ENCODE assay signal across 28 mouse cellular contexts in the genomic region with DNA sequence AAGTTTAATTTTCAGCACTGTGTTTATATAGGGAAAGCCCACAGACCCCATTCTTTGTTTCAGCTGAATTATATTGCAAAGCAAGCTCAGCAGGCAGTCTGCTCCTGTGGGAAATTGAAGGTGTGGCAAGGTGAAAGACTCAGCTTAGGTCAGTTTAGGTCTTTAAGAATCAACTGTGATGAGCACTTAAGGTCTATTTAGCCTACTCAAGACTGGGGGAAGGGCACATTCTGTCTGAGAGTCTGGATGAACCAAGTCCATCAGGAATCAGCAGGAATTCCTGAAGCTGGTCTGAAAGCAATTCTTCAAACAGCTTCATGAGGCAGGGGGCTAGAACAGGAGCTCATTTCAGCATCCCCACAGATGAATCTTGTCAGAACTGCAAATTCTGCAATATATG. TPM values are rescaled to one million over a fixed set of nuclear protein-coding genes. Genes with fewer than 3 reads are reported as not detected.
DNase-seq lines count a peak whose midpoint lies in the region; TF ChIP-seq lines count a peak whose summit lies in the region.
"Had no signal": no experiment of that assay in that cellular context is flagged by ENCODE, and none has a peak within 500 bp of the region (broad histone marks: within the 10 kb centered on the region; RNA-seq: fewer than 3 reads in every experiment).

No protein-coding gene starts in this region.

- no peaks in the 10 kb centered on the region for H3K36me3 ChIP-seq in ES-E14 (ENCODE audit: control insufficient read depth, insufficient read depth, low read length, poor library complexity, severe bottlenecking)
- H3K36me3 ChIP-seq: embryonic facial prominence, embryonic 10.5 days; embryonic facial prominence, embryonic 13.5 days; forebrain, embryonic 12.5 days; forebrain, embryonic 15.5 days; heart, embryonic 12.5 days; heart, embryonic 15.5 days had no signal

- no peaks in the 10 kb centered on the region for H3K9me3 ChIP-seq in ES-E14 (ENCODE audit: control insufficient read depth, insufficient read depth, low read depth, low read length)
- H3K9me3 ChIP-seq: embryonic facial prominence, embryonic 13.5 days; forebrain, embryonic 15.5 days; heart, embryonic 15.5 days had no signal

- no peak overlapping the region for H3K9ac ChIP-seq in ES-E14 (ENCODE audit: insufficient read depth, low read depth, low read length, poor library complexity, severe bottlenecking)
- H3K9ac ChIP-seq: embryonic facial prominence, embryonic 13.5 days; forebrain, embryonic 12.5 days; forebrain, embryonic 15.5 days; heart, embryonic 12.5 days; heart, embryonic 15.5 days; hindbrain, embryonic 14.5 days had no signal

- H3K4me3 ChIP-seq in ES-E14 (ENCODE audit: insufficient read depth in 1 of 2, low read depth in 1 of 2, low read length in 2 of 2, poor library complexity in 1 of 2, severe bottlenecking in 1 of 2): no peak overlapping the region
- H3K4me3 ChIP-seq: embryonic facial prominence, embryonic 10.5 days; embryonic facial prominence, embryonic 13.5 days; erythroblast, embryonic 14.5 days; forebrain, embryonic 12.5 days; forebrain, embryonic 15.5 days; heart, adult 2 months; heart, embryonic 12.5 days; heart, embryonic 15.5 days had no signal

- DNase-seq in heart, adult 11 months: peak; percentile 64
- DNase-seq in heart, adult 8-10 months (ENCODE audit: low spot score): no peak
- DNase-seq in ES-E14 (ENCODE audit: low read depth, low spot score) (peak; percentile 44), WW6 (ENCODE audit: low read depth, low spot score) (peak; percentile 50), adipocyte (ENCODE audit: low spot score) (no peak)
- DNase-seq in embryo, embryonic 9.5 days (ENCODE audit: extremely low spot score): no peak
- DNase-seq: adrenal gland, adult 2 months; adrenal gland, postnatal 14 days; cerebellum, adult 11 months; cerebellum, adult 2 months; cerebellum, adult 9-11 months; cerebellum, postnatal 25 days; gastrocnemius, postnatal 25 days; heart, adult 2 months; heart, postnatal 10 days; heart, postnatal 4 days; kidney, adult 18-20 months had no signal

- in situ Hi-C loops in ES-E14 (cut with MboI; ENCODE audit: low sequenced_read_pairs in 2 of 2, unreplicated experiment in 2 of 2): no loop called here

- no peaks in the 10 kb centered on the region for H3K4me1 ChIP-seq in ES-E14 (ENCODE audit: control insufficient read depth in 2 of 2, insufficient read depth in 2 of 2, low read length in 2 of 2, poor library complexity in 1 of 2)
- H3K4me1 ChIP-seq: embryonic facial prominence, embryonic 10.5 days; embryonic facial prominence, embryonic 13.5 days; forebrain, embryonic 12.5 days; forebrain, embryonic 15.5 days; heart, embryonic 12.5 days; heart, embryonic 15.5 days had no signal

- H3K27ac ChIP-seq in ES-E14 (ENCODE audit: insufficient read depth, low read depth, low read length, poor library complexity, severe bottlenecking): no peak overlapping the region
- H3K27ac ChIP-seq: embryonic facial prominence, embryonic 10.5 days; embryonic facial prominence, embryonic 13.5 days; forebrain, embryonic 12.5 days; forebrain, embryonic 15.5 days; heart, adult 2 months; heart, embryonic 15.5 days; hindbrain, embryonic 14.5 days; hindbrain, postnatal 0 days had no signal

TF ChIP-seq in ES-E14, 5 proteins besides CTCF, POLR2A, EP300 and RAD21:
- TF ChIP-seq ZC3H11A (IDR thresholded peaks at IDR 0.05; ENCODE audit: borderline replicate concordance, low read depth, low read length) (no peak), HCFC1 (IDR thresholded peaks at IDR 0.05; ENCODE audit: borderline replicate concordance, insufficient read depth, low read length) (no peak), CHD2 (IDR thresholded peaks at IDR 0.05; ENCODE audit: low read depth, low read length) (no peak), MAFK (IDR thresholded peaks at IDR 0.05; ENCODE audit: insufficient read depth, low read depth, low read length) (no peak), ZNF384 (IDR thresholded peaks at IDR 0.05; ENCODE audit: low read depth, low read length) (no peak)

RNA-seq across cellular contexts. Expression of a gene that starts 13.1 kb away (rescaled TPM):
- total RNA-seq in heart, adult 8-10 months (2022): 10 to 100 TPM; 10.1 to 12.0 (median 10.4) TPM
- total RNA-seq in ES-E14 (2012; rRNA removed): 54.7 and 59.1 TPM in 2 replicates

RNA-seq across cellular contexts. Expression of a gene that starts 32.5 kb away (rescaled TPM):
- not detected for total RNA-seq in heart, adult 8-10 months (2022)
- 0.31 TPM in 1 of 2 replicates, not detected in the other for total RNA-seq in ES-E14 (2012; rRNA removed)
- total RNA-seq: adrenal gland, adult 2 months; adrenal gland, postnatal 14 days; adrenal gland, postnatal 4 days; common myeloid progenitor, adult 5-6 weeks; gastrocnemius, postnatal 25 days; heart, adult 2 months; heart, postnatal 10 days; heart, postnatal 4 days; hindbrain, postnatal 0 days had no signal

RNA-seq across cellular contexts. Expression of a gene that starts 55.5 kb away (rescaled TPM):
- 10 to 100 TPM; 30.6 to 35.5 (median 33.4) TPM for total RNA-seq in heart, adult 8-10 months (2022)
- 87.6 and 101 TPM in 2 replicates for total RNA-seq in ES-E14 (2012; rRNA removed)

Comparison
In these comparisons a context has a peak if more than half of its experiments do, and no peak if none do; other contexts are left out.
1. DNase-seq: peak in heart, adult 11 months (single experiment), ES-E14 (single experiment) and WW6 (single experiment); none in heart, adult 8-10 months (single experiment), embryo, embryonic 9.5 days (single experiment) and adipocyte (single experiment).